Mouse (Mus musculus): ENCODE data around the gene Rexo1. TPM values are rescaled to one million over a fixed set of nuclear protein-coding genes. Genes with fewer than 3 reads are reported as not detected.
"Not testable (repeated sequence)": the region's sequence is repeated elsewhere in the genome, so short reads cannot be mapped to it uniquely, and the experiment has no call there.

The Rexo1 gene
- 15.9 and 17.7 TPM in 2 replicates for polyA plus RNA-seq (2015; fragmentation: Nextera tagmentation; extraction: Ambion mirVana)

GRCm38 (mm10) chr10:80561116-80561944, at the start of gene Rexo1:
TSS of gene Rexo1 (minus strand) at chr10:80561560.
- under 1% methylated on average over 72 of the region's 72 CpGs for WGBS

GRCm38 (mm10) chr10:80611024-80611423, 49.7 kb upstream of the Rexo1 start:
- Histone ChIP-seq H3K4me2 (no peak overlapping the region), H3K4me3 (no peak overlapping the region), H3K27me3 (replicated peaks) (no peaks in the 10 kb centered on the region), H3K36me3 (peaks cover 95% of the 10 kb centered on the region), H3K9me3 (no peaks in the 10 kb centered on the region), H3K27ac (replicated peaks) (no peak overlapping the region), H3K9ac (no peak overlapping the region), H3K4me1 (peaks cover 5% of the 10 kb centered on the region; the same call in 1 of the 2 replicates)
- ATAC-seq (ENCODE audit: extremely low read depth, insufficient number of reproducible peaks, low FRiP score, low TSS enrichment) = no peak
- WGBS = 60% methylated on average over 4 of the region's 4 CpGs

More at GRCm38 (mm10) chr10:80561116-80561944, at the start of gene Rexo1:
- Histone ChIP-seq H3K4me3 (peak within 1 kb of the TSS; percentile 100), H3K9ac (peak within 1 kb of the TSS; percentile 91), H3K9me3 (no peaks in the 10 kb centered on the region), H3K27me3 (replicated peaks) (no peaks in the 10 kb centered on the region), H3K4me2 (peak within 1 kb of the TSS; percentile 96), H3K27ac (replicated peaks) (peak within 1 kb of the TSS; percentile 91), H3K4me1 (peaks cover 48% of the 10 kb centered on the region), H3K36me3 (peaks cover 4% of the 10 kb centered on the region; the same call in 1 of the 2 replicates)
- peak; percentile 66; the same call in 1 of the 2 replicates for ATAC-seq (ENCODE audit: extremely low read depth, insufficient number of reproducible peaks, low FRiP score, low TSS enrichment)

- H3K36me3 ChIP-seq = peaks cover 90% of the 10 kb centered on the region
Observed at GRCm38 (mm10) chr10:80610116-80610785, 48.9 kb upstream of the Rexo1 start.

GRCm38 (mm10) chr10:80609269-80609924, 48.0 kb upstream of the Rexo1 start:
- WGBS = 89% methylated on average over 10 of the region's 10 CpGs
- Histone ChIP-seq H3K27ac (replicated peaks) (no peak overlapping the region), H3K4me2 (no peak overlapping the region), H3K9me3 (no peaks in the 10 kb centered on the region), H3K27me3 (replicated peaks) (no peaks in the 10 kb centered on the region), H3K4me1 (peaks cover 14% of the 10 kb centered on the region), H3K9ac (no peak overlapping the region), H3K4me3 (no peak overlapping the region), H3K36me3 (peaks cover 82% of the 10 kb centered on the region)
- no peak for ATAC-seq (ENCODE audit: extremely low read depth, insufficient number of reproducible peaks, low FRiP score, low TSS enrichment)

More at GRCm38 (mm10) chr10:80610116-80610785, 48.9 kb upstream of the Rexo1 start:
- Histone ChIP-seq H3K4me1 (peaks cover 5% of the 10 kb centered on the region; the same call in 1 of the 2 replicates), H3K9ac (no peak overlapping the region), H3K27me3 (replicated peaks) (no peaks in the 10 kb centered on the region), H3K9me3 (no peaks in the 10 kb centered on the region), H3K27ac (replicated peaks) (no peak overlapping the region), H3K4me3 (no peak overlapping the region), H3K4me2 (no peak overlapping the region)
- no peak for ATAC-seq (ENCODE audit: extremely low read depth, insufficient number of reproducible peaks, low FRiP score, low TSS enrichment)
- WGBS = 87% methylated on average over 9 of the region's 9 CpGs

- H3K27me3 ChIP-seq (replicated peaks) = no peaks in the 10 kb centered on the region
- no peak overlapping the region for H3K4me3 ChIP-seq
- H3K27ac ChIP-seq (replicated peaks) = no peak overlapping the region
- ATAC-seq (ENCODE audit: extremely low read depth, insufficient number of reproducible peaks, low FRiP score, low TSS enrichment) = no peak
- no peak overlapping the region for H3K9ac ChIP-seq
- peaks cover 72% of the 10 kb centered on the region for H3K36me3 ChIP-seq
- 92% methylated on average over 3 of the region's 3 CpGs for WGBS
- peaks cover 24% of the 10 kb centered on the region for H3K4me1 ChIP-seq
- H3K9me3 ChIP-seq = no peaks in the 10 kb centered on the region
- H3K4me2 ChIP-seq = no peak overlapping the region
Observed at GRCm38 (mm10) chr10:80608435-80608834, 47.1 kb upstream of the Rexo1 start.

GRCm38 (mm10) chr10:80606737-80607350, 45.5 kb upstream of the Rexo1 start:
- 94% methylated on average over 34 of the region's 34 CpGs for WGBS
- no peaks in the 10 kb centered on the region for H3K9me3 ChIP-seq
- no peak overlapping the region for H3K4me2 ChIP-seq
- no peak overlapping the region for H3K9ac ChIP-seq
- no peaks in the 10 kb centered on the region for H3K27me3 ChIP-seq (replicated peaks)
- H3K27ac ChIP-seq (replicated peaks) = no peak overlapping the region
- H3K36me3 ChIP-seq = peaks cover 56% of the 10 kb centered on the region
- H3K4me3 ChIP-seq = no peak overlapping the region
- H3K4me1 ChIP-seq = peaks cover 34% of the 10 kb centered on the region
- no peak for ATAC-seq (ENCODE audit: extremely low read depth, insufficient number of reproducible peaks, low FRiP score, low TSS enrichment)

- 89% methylated on average over 23 of the region's 23 CpGs for WGBS
Observed at GRCm38 (mm10) chr10:80606306-80606705, 44.9 kb upstream of the Rexo1 start.

GRCm38 (mm10) chr10:80605721-80606120, 44.4 kb upstream of the Rexo1 start, which contains the start of gene Gm49322:
TSS of gene Gm49322 (plus strand) at chr10:80606021.
- WGBS = 75% methylated on average over 4 of the region's 4 CpGs
- Histone ChIP-seq H3K4me2 (0 out of 2 replicates have a peak within 1 kb of the TSS, but pooled peaks have one; percentile 94), H3K9ac (peak within 1 kb of the TSS; percentile 40; the same call in 1 of the 2 replicates), H3K36me3 (peaks cover 48% of the 10 kb centered on the region), H3K4me1 (peaks cover 31% of the 10 kb centered on the region)
- not testable (repeated sequence) for H3K9me3 ChIP-seq; H3K4me3 ChIP-seq; H3K27me3 ChIP-seq (replicated peaks); ATAC-seq (ENCODE audit: extremely low read depth, insufficient number of reproducible peaks, low FRiP score, low TSS enrichment); H3K27ac ChIP-seq (replicated peaks)

More at GRCm38 (mm10) chr10:80606306-80606705, 44.9 kb upstream of the Rexo1 start:
- ATAC-seq (ENCODE audit: extremely low read depth, insufficient number of reproducible peaks, low FRiP score, low TSS enrichment) = no peak
- Histone ChIP-seq H3K4me2 (no peak overlapping the region), H3K4me3 (no peak overlapping the region), H3K9ac (no peak overlapping the region), H3K36me3 (peaks cover 51% of the 10 kb centered on the region), H3K27me3 (replicated peaks) (no peaks in the 10 kb centered on the region), H3K4me1 (peaks cover 34% of the 10 kb centered on the region), H3K9me3 (no peaks in the 10 kb centered on the region), H3K27ac (replicated peaks) (no peak overlapping the region)

- peaks cover 30% of the 10 kb centered on the region for H3K4me1 ChIP-seq
- H3K4me2 ChIP-seq = 0 out of 2 replicates have a peak overlapping the region, but pooled peaks have one; percentile 94
- H3K4me3 ChIP-seq = no peak overlapping the region
- no peaks in the 10 kb centered on the region for H3K27me3 ChIP-seq (replicated peaks)
- 81% methylated on average over 2 of the region's 2 CpGs for WGBS
- no peaks in the 10 kb centered on the region for H3K9me3 ChIP-seq
- H3K9ac ChIP-seq = peak overlapping the region; percentile 40; the same call in 1 of the 2 replicates
- H3K36me3 ChIP-seq = peaks cover 41% of the 10 kb centered on the region
- ATAC-seq (ENCODE audit: extremely low read depth, insufficient number of reproducible peaks, low FRiP score, low TSS enrichment) = no peak
- no peak overlapping the region for H3K27ac ChIP-seq (replicated peaks)
Observed at GRCm38 (mm10) chr10:80604988-80605387, 43.6 kb upstream of the Rexo1 start.

GRCm38 (mm10) chr10:80604001-80604509, 42.7 kb upstream of the Rexo1 start:
- H3K27ac ChIP-seq (replicated peaks) = peak overlapping the region; percentile 87
- ATAC-seq (ENCODE audit: extremely low read depth, insufficient number of reproducible peaks, low FRiP score, low TSS enrichment) = no peak
- peak overlapping the region; percentile 94 for H3K4me2 ChIP-seq
- 84% methylated on average over 7 of the region's 7 CpGs for WGBS
- H3K4me3 ChIP-seq = peak overlapping the region; percentile 87
- peak overlapping the region; percentile 89 for H3K9ac ChIP-seq
- H3K9me3 ChIP-seq = no peaks in the 10 kb centered on the region
- H3K27me3 ChIP-seq (replicated peaks) = no peaks in the 10 kb centered on the region
- H3K4me1 ChIP-seq = peaks cover 30% of the 10 kb centered on the region
- H3K36me3 ChIP-seq = peaks cover 33% of the 10 kb centered on the region
